Mouse (Mus musculus) neural tube, embryonic 14.5 days (tissue): Measurements from ENCODE around the gene Lhx5. TPM values are rescaled to one million over a fixed set of nuclear protein-coding genes. Genes with fewer than 3 reads are reported as not detected.

ENCODE experiments used
- ATAC-seq: fragments of 200-750 bp; cut with Nextera tagmentation; 2 replicates; pipeline ENCODE4 v1.8.0; 2017; ENCODE audit warnings: low read depth, mild to moderate bottlenecking, moderate TSS enrichment, moderate library complexity
- H3K27ac ChIP-seq: fragments of 300-500 bp; sonication (generic); 2 replicates; pipeline ENCODE4 v1.5.1; 2014; ENCODE audit warnings: low read depth, mild to moderate bottlenecking, control low read depth, low read length, moderate library complexity, mixed read lengths
- H3K27me3 ChIP-seq: fragments of 300-500 bp; sonication (generic); 2 replicates; pipeline ENCODE4 v1.6.1; 2014; ENCODE audit warnings: low read length; ENCODE audit not compliant: control insufficient read depth, insufficient read depth
- H3K36me3 ChIP-seq: fragments of 300-500 bp; sonication (generic); 2 replicates; pipeline ENCODE4 v1.6.1; 2014; ENCODE audit warnings: low read length, mixed read lengths; ENCODE audit not compliant: control insufficient read depth, insufficient read depth
- H3K4me1 ChIP-seq: fragments of 300-500 bp; sonication (generic); 2 replicates; pipeline ENCODE4 v1.6.1; 2014; ENCODE audit warnings: low read length; ENCODE audit not compliant: control insufficient read depth, insufficient read depth
- H3K4me2 ChIP-seq: fragments of 300-500 bp; sonication (generic); 2 replicates; pipeline ENCODE4 v1.6.1; 2014; ENCODE audit warnings: mild to moderate bottlenecking, low read depth, low read length, control low read depth
- H3K4me3 ChIP-seq: fragments of 300-500 bp; sonication (generic); 2 replicates; pipeline ENCODE4 v1.5.1; 2014; ENCODE audit warnings: low read depth, low read length, control low read depth, mixed read lengths
- H3K9ac ChIP-seq: fragments of 300-500 bp; sonication (generic); replicated peaks from 2 replicates; pipeline ENCODE4 v1.6.1; 2014; ENCODE audit warnings: low read depth, mild to moderate bottlenecking, control low read depth, low read length, mixed read lengths
- H3K9me3 ChIP-seq: fragments of 300-500 bp; sonication (generic); 2 replicates; pipeline ENCODE4 v1.6.1; 2016; ENCODE audit warnings: low read length; ENCODE audit not compliant: control insufficient read depth
- WGBS: fragments of 180-500 bp; shearing (Covaris S2); extraction: QIAGEN DNeasy Blood & Tissue Kit; methylation state at CpG from one replicate; pipeline ENCODE4 v1.1.7; 2014; 5-methylcytosine and 5-hydroxymethylcytosine counted together
- polyA plus RNA-seq: library from polyadenylated mRNA; unstranded; fragments of >200 nt; fragmentation: Nextera tagmentation; extraction: Ambion mirVana; gene quantifications from 2 replicates; pipeline ENCODE4 v1.2.1, GENCODE M21; 2014

Gene Lhx5
- polyA plus RNA-seq, result 27.6 and 28.1 TPM in 2 replicates

DNA sequence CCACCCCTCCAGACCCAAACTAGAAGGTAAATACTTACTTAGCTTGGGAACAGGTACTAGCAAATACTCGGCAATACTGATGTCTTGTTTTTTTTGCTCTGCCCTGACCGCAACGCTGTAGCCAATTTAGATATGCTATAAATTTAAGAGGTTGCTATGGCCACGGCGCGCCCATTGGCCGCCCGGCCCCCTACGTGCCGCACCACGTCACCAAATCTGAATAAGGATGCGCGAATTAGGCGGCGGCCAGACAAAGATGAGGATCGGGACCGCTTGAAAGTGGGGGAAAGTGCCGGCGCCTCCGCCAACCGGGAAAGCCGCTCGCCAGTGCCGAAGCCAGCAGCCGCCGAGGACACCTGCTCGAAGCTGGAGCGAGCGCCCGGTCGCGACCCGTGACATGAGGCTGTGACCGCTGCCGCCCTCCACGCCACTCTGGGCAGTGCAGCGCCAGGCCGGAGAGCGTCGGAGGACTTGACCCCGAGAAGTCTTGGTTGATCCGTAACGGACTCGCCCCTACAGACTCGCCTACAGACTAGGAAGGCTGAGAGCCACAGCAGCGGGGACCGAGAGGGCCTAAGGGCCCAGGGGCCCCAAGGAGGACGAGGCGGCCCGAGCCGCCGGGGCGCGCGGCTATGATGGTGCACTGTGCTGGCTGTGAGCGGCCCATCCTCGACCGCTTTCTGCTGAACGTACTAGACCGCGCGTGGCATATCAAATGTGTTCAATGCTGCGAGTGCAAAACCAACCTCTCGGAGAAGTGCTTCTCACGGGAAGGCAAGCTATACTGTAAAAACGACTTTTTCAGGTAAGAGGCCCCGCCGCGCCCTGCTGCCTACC is at the start of gene Lhx5:
TSS of gene Lhx5 (plus strand) at position 51 of the 837 bp plus-strand sequence.
- H3K27ac ChIP-seq, result peak within 1 kb of the TSS; percentile 87
- peaks cover 47% of the 10 kb centered on the region for H3K27me3 ChIP-seq
- no peaks in the 10 kb centered on the region for H3K36me3 ChIP-seq
- H3K4me3 ChIP-seq, result peak within 1 kb of the TSS; percentile 53
- no peaks in the 10 kb centered on the region for H3K9me3 ChIP-seq
- H3K9ac ChIP-seq, result peak within 1 kb of the TSS; percentile 89
- WGBS, result under 1% methylated on average over 69 of the region's 69 CpGs
- H3K4me2 ChIP-seq, result peak within 1 kb of the TSS; percentile 68
- H3K4me1 ChIP-seq, result peaks cover 2% of the 10 kb centered on the region; the same call in 1 of the 2 replicates
- peak; percentile 80 for ATAC-seq

GRCm38 (mm10) chr5:120386361-120386760 is 45.1 kb upstream of the Lhx5 start:
- H3K4me2 ChIP-seq, result no peak overlapping the region
- WGBS, result 76% methylated on average over 4 of the region's 4 CpGs
- no peaks in the 10 kb centered on the region for H3K36me3 ChIP-seq
- H3K27me3 ChIP-seq, result no peaks in the 10 kb centered on the region
- no peaks in the 10 kb centered on the region for H3K9me3 ChIP-seq
- no peak overlapping the region for H3K4me3 ChIP-seq
- H3K27ac ChIP-seq, result no peak overlapping the region
- no peak overlapping the region for H3K9ac ChIP-seq
- ATAC-seq, result no peak
- H3K4me1 ChIP-seq, result no peaks in the 10 kb centered on the region

GRCm38 (mm10) chr5:120388765-120389164 is 42.7 kb upstream of the Lhx5 start:
- Histone ChIP-seq H3K4me1 (peaks cover 3% of the 10 kb centered on the region), H3K9me3 (no peaks in the 10 kb centered on the region), H3K27me3 (no peaks in the 10 kb centered on the region), H3K36me3 (no peaks in the 10 kb centered on the region), H3K27ac (no peak overlapping the region), H3K4me2 (no peak overlapping the region), H3K9ac (no peak overlapping the region), H3K4me3 (no peak overlapping the region)
- WGBS, result 21% methylated on average over 9 of the region's 9 CpGs
- no peak for ATAC-seq

DNA sequence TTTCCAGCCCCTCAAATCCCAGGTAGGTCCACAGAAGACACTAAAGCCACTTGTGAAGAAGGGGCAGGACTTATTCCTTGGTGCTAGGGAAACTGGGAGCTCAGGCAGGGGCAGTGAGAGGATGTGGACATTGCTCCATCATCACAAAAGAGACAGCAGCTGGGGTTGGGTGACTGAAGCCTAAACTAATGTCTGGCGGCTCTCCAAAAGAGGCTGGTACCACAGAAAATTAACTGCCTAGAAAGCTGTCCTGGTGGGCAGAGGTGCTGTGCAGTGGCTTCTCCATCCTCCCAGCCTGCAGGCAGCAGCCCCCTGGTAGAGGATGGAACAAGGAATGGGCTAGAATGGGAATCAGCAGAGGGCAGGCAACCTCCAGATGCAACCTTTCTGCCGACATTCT is 41.5 kb upstream of the Lhx5 start:
- no peak overlapping the region for H3K27ac ChIP-seq
- H3K9ac ChIP-seq, result no peak overlapping the region
- no peaks in the 10 kb centered on the region for H3K27me3 ChIP-seq
- H3K36me3 ChIP-seq, result no peaks in the 10 kb centered on the region
- no peaks in the 10 kb centered on the region for H3K9me3 ChIP-seq
- 46% methylated on average over 2 of the region's 2 CpGs for WGBS
- ATAC-seq, result no peak
- H3K4me1 ChIP-seq, result peaks cover 7% of the 10 kb centered on the region
- no peak overlapping the region for H3K4me3 ChIP-seq
- H3K4me2 ChIP-seq, result no peak overlapping the region

DNA sequence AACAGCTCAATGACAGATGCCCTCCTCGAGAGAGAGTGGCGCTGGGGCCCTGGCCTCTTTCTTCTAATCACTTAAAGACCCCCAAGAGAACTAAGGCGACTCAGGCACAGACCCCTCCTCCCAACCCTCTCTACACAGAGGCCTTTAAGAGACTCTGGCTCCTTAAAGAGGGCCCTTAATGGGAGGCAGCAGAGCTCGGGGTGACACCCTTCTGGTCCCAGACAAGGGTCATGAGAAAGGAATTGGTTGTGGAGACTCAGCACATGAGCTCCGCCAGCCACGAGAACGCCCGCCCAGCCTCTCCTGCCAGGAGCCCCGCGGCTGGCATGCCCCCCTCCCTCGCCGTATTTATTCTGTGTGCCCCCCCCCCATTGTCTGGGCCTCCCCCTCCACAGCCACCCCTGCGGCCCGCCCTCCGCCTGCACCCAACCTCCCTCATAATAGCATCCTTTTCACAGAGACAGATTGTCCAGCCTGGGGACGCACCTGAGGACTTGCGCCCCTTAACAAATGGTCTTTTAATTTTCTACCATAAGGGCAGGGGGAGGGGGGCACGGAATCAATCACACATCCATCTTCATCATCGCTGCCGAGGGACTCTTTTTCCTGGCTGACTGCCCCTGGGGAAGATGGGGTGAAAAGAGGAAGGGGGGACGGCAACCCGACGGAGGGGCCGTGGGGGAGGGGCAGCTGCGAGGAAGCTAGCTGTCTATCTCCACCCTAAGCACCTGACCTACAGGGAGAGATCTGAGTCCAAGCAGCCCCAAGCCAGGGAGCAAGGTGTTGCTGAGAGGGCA is 37.4 kb upstream of the Lhx5 start:
- Histone ChIP-seq H3K4me3 (no peak overlapping the region), H3K4me1 (peaks cover 14% of the 10 kb centered on the region), H3K36me3 (no peaks in the 10 kb centered on the region), H3K27ac (peak overlapping the region; percentile 23; the same call in 1 of the 2 replicates), H3K27me3 (no peaks in the 10 kb centered on the region), H3K9me3 (no peaks in the 10 kb centered on the region), H3K9ac (0 out of 2 replicates have a peak overlapping the region, but pooled peaks have one; percentile 21), H3K4me2 (no peak overlapping the region)
- WGBS, result 4% methylated on average over 25 of the region's 25 CpGs
- peak; percentile 41; the same call in 1 of the 2 replicates for ATAC-seq

DNA sequence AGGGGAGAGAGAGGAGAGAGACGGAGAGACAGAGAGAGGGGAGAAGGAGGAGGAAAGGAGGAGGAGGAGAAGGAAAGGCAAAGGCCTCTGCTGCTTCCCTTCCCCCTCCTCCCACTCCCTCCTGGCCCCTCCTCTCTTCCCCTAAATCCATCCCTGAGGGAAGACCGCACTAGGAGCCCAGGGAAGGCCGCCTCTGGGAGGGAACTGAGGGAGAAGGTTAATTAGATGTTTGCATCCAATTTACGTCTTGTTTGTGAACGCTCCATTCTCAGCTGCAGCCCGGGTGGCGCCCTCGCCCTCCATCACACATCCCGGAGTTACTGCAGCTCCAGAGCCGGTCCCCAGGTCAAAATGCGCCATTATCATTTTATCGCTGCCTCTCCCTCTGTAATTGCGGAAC is 33.5 kb upstream of the Lhx5 start:
- Histone ChIP-seq H3K27ac (peak overlapping the region; percentile 28), H3K4me2 (no peak overlapping the region), H3K36me3 (no peaks in the 10 kb centered on the region), H3K9me3 (no peaks in the 10 kb centered on the region), H3K27me3 (0 out of 2 replicates have a peak, but pooled peaks cover 2% of the 10 kb centered on the region), H3K4me3 (no peak overlapping the region), H3K4me1 (peaks cover 14% of the 10 kb centered on the region), H3K9ac (no peak overlapping the region)
- no peak for ATAC-seq
- 1% methylated on average over 13 of the region's 13 CpGs for WGBS

DNA sequence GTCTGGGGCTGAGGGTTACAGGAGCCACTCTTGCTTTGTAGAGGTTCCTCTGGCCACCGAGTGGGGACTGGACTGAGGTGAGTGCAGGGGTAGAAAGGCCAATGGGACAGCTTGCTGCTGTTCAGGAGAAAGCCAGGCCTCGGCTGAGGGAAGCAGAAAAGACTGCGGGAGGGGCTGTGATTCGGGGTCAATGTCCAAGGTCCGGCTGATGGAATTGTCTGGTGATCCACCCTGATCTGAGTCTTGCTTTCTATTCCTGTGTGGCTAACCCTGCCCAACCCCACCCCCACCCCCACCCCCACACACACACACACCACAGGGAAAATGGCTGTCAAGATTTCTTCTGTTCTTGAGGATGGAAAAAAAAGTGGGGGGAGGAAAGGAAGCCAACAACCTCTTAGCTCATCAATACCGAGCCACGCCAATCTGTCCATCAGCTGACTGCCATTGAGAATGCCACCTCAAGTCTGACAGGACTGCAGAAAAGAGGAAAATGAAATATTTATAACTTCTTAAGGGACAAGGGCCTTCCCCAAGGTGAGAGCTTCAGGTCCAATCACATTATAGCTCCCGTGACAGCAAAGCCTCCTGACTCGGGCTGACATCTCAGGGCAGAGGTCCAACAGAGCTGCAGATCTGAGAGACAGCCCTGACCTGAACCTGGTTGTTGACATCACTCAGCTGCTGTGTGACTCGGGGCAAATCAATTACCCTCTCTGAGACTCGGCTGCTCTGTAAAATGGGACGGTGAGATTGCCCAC is 26.5 kb upstream of the Lhx5 start:
- no peaks in the 10 kb centered on the region for H3K36me3 ChIP-seq
- H3K9me3 ChIP-seq, result no peaks in the 10 kb centered on the region
- H3K27ac ChIP-seq, result no peak overlapping the region
- 0 out of 2 replicates have a peak, but pooled peaks cover 2% of the 10 kb centered on the region for H3K27me3 ChIP-seq
- no peak overlapping the region for H3K9ac ChIP-seq
- no peak overlapping the region for H3K4me3 ChIP-seq
- H3K4me2 ChIP-seq, result no peak overlapping the region
- ATAC-seq, result no peak
- 87% methylated on average over 12 of the region's 12 CpGs for WGBS
- H3K4me1 ChIP-seq, result 0 out of 2 replicates have a peak, but pooled peaks cover 3% of the 10 kb centered on the region

DNA sequence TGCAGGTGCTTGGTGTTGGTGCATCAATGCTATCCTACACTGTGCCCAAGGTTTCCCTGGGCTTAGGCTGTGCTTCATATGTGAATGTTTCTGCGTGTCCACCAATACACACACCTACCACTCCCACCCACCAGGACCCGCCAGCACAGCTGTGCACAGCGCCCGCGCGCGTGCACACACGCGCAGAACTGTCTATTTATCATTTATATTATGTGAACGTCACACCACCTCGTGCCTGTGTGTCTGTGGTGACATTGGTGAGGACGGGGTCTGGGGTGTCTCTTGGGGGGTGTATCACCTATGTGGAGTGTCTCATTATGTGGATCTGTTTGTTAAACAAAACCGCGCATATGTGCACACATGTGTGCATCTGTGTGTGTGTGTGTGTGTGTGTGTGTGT is 22.6 kb upstream of the Lhx5 start:
- H3K9me3 ChIP-seq, result no peaks in the 10 kb centered on the region
- H3K36me3 ChIP-seq, result no peaks in the 10 kb centered on the region
- H3K4me1 ChIP-seq, result 0 out of 2 replicates have a peak, but pooled peaks cover 3% of the 10 kb centered on the region
- H3K4me2 ChIP-seq, result peak overlapping the region; percentile 50
- no peaks in the 10 kb centered on the region for H3K27me3 ChIP-seq
- 52% methylated on average over 14 of the region's 14 CpGs for WGBS
- ATAC-seq, result peak; percentile 63
- peak overlapping the region; percentile 96 for H3K27ac ChIP-seq
- H3K4me3 ChIP-seq, result no peak overlapping the region
- H3K9ac ChIP-seq, result no peak overlapping the region
